Mouse (Mus musculus): Measurements from ENCODE around the gene Srp9.

GRCm38 (mm10) chr1:182148864-182149514, 24.5 kb downstream of the Srp9 start:
- TF ChIP-seq POLR2A (IDR thresholded peaks at IDR 0.05; ENCODE audit: insufficient read length, low read depth): no peak
- no peak for TF ChIP-seq CEBPB (IDR thresholded peaks at IDR 0.05; ENCODE audit: insufficient read depth, poor library complexity, severe bottlenecking)
- no peak for TF ChIP-seq MYOG (IDR thresholded peaks at IDR 0.05; ENCODE audit: control insufficient read depth in 1 of 3, insufficient read depth in 1 of 3, insufficient read length in 2 of 3, low read depth in 2 of 3)
